ENCODE assay signal across 9 mouse cellular contexts in genomic region chr2:28415387-28416024, GRCm38 (mm10). TPM values are rescaled to one million over a fixed set of nuclear protein-coding genes. Genes with fewer than 3 reads are reported as not detected.
DNase-seq lines count a peak whose midpoint lies in the region; ATAC-seq and TF ChIP-seq lines count a peak whose summit lies in the region.
"Had no signal": no experiment of that assay in that cellular context is flagged by ENCODE, and none has a peak within 500 bp of the region (broad histone marks: within the 10 kb centered on the region; RNA-seq: fewer than 3 reads in every experiment).

No protein-coding gene starts in this region.

- H3K4me3 ChIP-seq in lung, embryonic 16.5 days (ENCODE audit: low read length), result no peak overlapping the region
- no peak overlapping the region for H3K4me3 ChIP-seq in cerebellum, adult 2 months (replicated peaks; ENCODE audit: insufficient read depth, low read depth, low read length)
- H3K4me3 ChIP-seq in heart, embryonic 12.5 days, result no peak overlapping the region
- no peak overlapping the region for H3K4me3 ChIP-seq in kidney, adult 2 months (ENCODE audit: insufficient read depth, low read depth, low read length)

- H3K4me2 ChIP-seq in lung, embryonic 16.5 days (ENCODE audit: low read depth, low read length), result no peak overlapping the region
- H3K4me2 ChIP-seq in heart, embryonic 12.5 days, result 0 out of 2 replicates have a peak overlapping the region, but pooled peaks have one; percentile 10

- H3K9ac ChIP-seq in lung, embryonic 16.5 days (ENCODE audit: low read length), result no peak overlapping the region
- H3K9ac ChIP-seq in heart, embryonic 12.5 days, result no peak overlapping the region

- no peak overlapping the region for H3K27ac ChIP-seq in lung, embryonic 16.5 days (ENCODE audit: low read length)
- H3K27ac ChIP-seq in cerebellum, adult 2 months (ENCODE audit: insufficient read depth, low read length), result peak overlapping the region; percentile 97
- H3K27ac ChIP-seq in heart, embryonic 12.5 days (ENCODE audit: poor library complexity, severe bottlenecking), result no peak overlapping the region
- H3K27ac ChIP-seq in kidney, adult 2 months (ENCODE audit: insufficient read depth, low read depth, low read length), result no peak overlapping the region

- no peaks in the 10 kb centered on the region for H3K9me3 ChIP-seq in lung, embryonic 16.5 days (ENCODE audit: control insufficient read depth, low read length)
- H3K9me3 ChIP-seq in heart, embryonic 12.5 days (replicated peaks), result no peaks in the 10 kb centered on the region

- TF ChIP-seq CTCF in cerebellum, adult 2 months (IDR thresholded peaks at IDR 0.05; ENCODE audit: borderline replicate concordance, insufficient read depth, low read depth, low read length), result no peak
- no peak for TF ChIP-seq CTCF in kidney, adult 2 months (conservative IDR thresholded peaks at IDR 0.05; ENCODE audit: insufficient read depth, insufficient read length, low read depth, low read length)

- 0 out of 2 replicates have a peak, but pooled peaks have one; percentile 9 for TF ChIP-seq POLR2A in cerebellum, adult 2 months (IDR thresholded peaks at IDR 0.05; ENCODE audit: borderline replicate concordance, insufficient read depth, low read length)
- TF ChIP-seq POLR2A in kidney, adult 2 months (IDR thresholded peaks at IDR 0.05; ENCODE audit: low read depth, low read length), result no peak

- no peaks in the 10 kb centered on the region for H3K27me3 ChIP-seq in lung, embryonic 16.5 days (ENCODE audit: control insufficient read depth, insufficient read depth, low read depth, low read length)
- no peaks in the 10 kb centered on the region for H3K27me3 ChIP-seq in cerebellum, adult 2 months (ENCODE audit: control insufficient read depth, insufficient read depth, low read length)
- peaks cover 30% of the 10 kb centered on the region for H3K27me3 ChIP-seq in heart, embryonic 12.5 days (replicated peaks)
- no peaks in the 10 kb centered on the region for H3K27me3 ChIP-seq in kidney, adult 2 months (replicated peaks; ENCODE audit: control insufficient read depth, insufficient read depth, low read length)

- peaks cover 9% of the 10 kb centered on the region for H3K4me1 ChIP-seq in lung, embryonic 16.5 days (replicated peaks; ENCODE audit: control insufficient read depth, insufficient read depth, low read length)
- peaks cover 59% of the 10 kb centered on the region for H3K4me1 ChIP-seq in cerebellum, adult 2 months (ENCODE audit: control insufficient read depth, insufficient read depth, low read length)
- H3K4me1 ChIP-seq in heart, embryonic 12.5 days (replicated peaks), result peaks cover 19% of the 10 kb centered on the region
- no peaks in the 10 kb centered on the region for H3K4me1 ChIP-seq in kidney, adult 2 months (ENCODE audit: control insufficient read depth, insufficient read depth, low read length)

- H3K36me3 ChIP-seq in lung, embryonic 16.5 days (ENCODE audit: control insufficient read depth, insufficient read depth, low read length), result no peaks in the 10 kb centered on the region
- H3K36me3 ChIP-seq in heart, embryonic 12.5 days, result no peaks in the 10 kb centered on the region
- no peaks in the 10 kb centered on the region for H3K36me3 ChIP-seq in kidney, adult 2 months (ENCODE audit: control insufficient read depth, insufficient read depth, low read length)

- ATAC-seq in lung, embryonic 16.5 days (ENCODE audit: low read depth), result peak; percentile 46
- peak; percentile 70 for ATAC-seq in heart, embryonic 12.5 days (ENCODE audit: insufficient number of reproducible peaks, low FRiP score)

- no peak for DNase-seq in lung, adult 18-20 months
- DNase-seq in cerebellum, adult 2 months, result peak; percentile 96 to 99
- peak; percentile 45 to 81 for DNase-seq in left cerebral cortex, adult 8-10 months (ENCODE audit: low spot score in 2 of 2)
- peak; percentile 82 for DNase-seq in right cerebral cortex, adult 18-20 months
- DNase-seq in spleen, adult 18-20 months, result no peak
- DNase-seq in kidney, adult 2 months, result no peak

- 36% methylated on average over 10 of the region's 10 CpGs for WGBS in lung, embryonic 16.5 days
- WGBS in cerebellum, adult 2 months, result 2% methylated on average over 10 of the region's 10 CpGs
- WGBS in heart, embryonic 12.5 days, result 43% methylated on average over 10 of the region's 10 CpGs
- WGBS in kidney, adult 2 months, result 57% methylated on average over 10 of the region's 10 CpGs

RNA-seq across cellular contexts. Expression of gene Ppp1r26, which starts 31.1 kb away (rescaled TPM):
- polyA plus RNA-seq in lung, embryonic 16.5 days (2015; fragmentation: Nextera tagmentation; extraction: Ambion mirVana), result 6.3 and 6.5 TPM in 2 replicates
- polyA plus RNA-seq in cerebellum, adult 2 months (2012; rRNA removed), result 11.5 and 12.4 TPM in 2 replicates
- 4.7 and 5.1 TPM in 2 replicates for polyA plus RNA-seq in heart, embryonic 12.5 days (2016; fragmentation: Nextera tagmentation; extraction: Ambion mirVana)
- total RNA-seq in left cerebral cortex, adult 8-10 months (2022), result 10 to 100 TPM; 23.4 to 29.3 (median 26.5) TPM
- 4.2 and 4.9 TPM in 2 replicates for polyA plus RNA-seq in kidney, adult 2 months (2012; rRNA removed)

RNA-seq across cellular contexts. Expression of gene 1700007K13Rik, which starts 50.6 kb away (rescaled TPM):
- 4.6 and 5.1 TPM in 2 replicates for polyA plus RNA-seq in lung, embryonic 16.5 days (2015; fragmentation: Nextera tagmentation; extraction: Ambion mirVana)
- polyA plus RNA-seq in cerebellum, adult 2 months (2012; rRNA removed), result 4.0 TPM in 2 replicates
- polyA plus RNA-seq in heart, embryonic 12.5 days (2016; fragmentation: Nextera tagmentation; extraction: Ambion mirVana), result 0.29 and 0.49 TPM in 2 replicates
- total RNA-seq in left cerebral cortex, adult 8-10 months (2022), result 1 to 10 TPM; 2.4 to 6.3 (median 3.1) TPM
- 0.86 and 1.3 TPM in 2 replicates for polyA plus RNA-seq in kidney, adult 2 months (2012; rRNA removed)
- total RNA-seq: hematopoietic stem cell, adult 5-6 weeks had no signal

RNA-seq across cellular contexts. Expression of gene Mrps2, which starts 52.4 kb away (rescaled TPM):
- 49.9 and 52.7 TPM in 2 replicates for polyA plus RNA-seq in lung, embryonic 16.5 days (2015; fragmentation: Nextera tagmentation; extraction: Ambion mirVana)
- polyA plus RNA-seq in cerebellum, adult 2 months (2012; rRNA removed), result 43.2 and 44.5 TPM in 2 replicates
- polyA plus RNA-seq in heart, embryonic 12.5 days (2016; fragmentation: Nextera tagmentation; extraction: Ambion mirVana), result 49.6 and 52.9 TPM in 2 replicates
- 10 to 100 TPM; 37.5 to 40.1 (median 38.5) TPM for total RNA-seq in left cerebral cortex, adult 8-10 months (2022)
- 65.7 and 72.7 TPM in 2 replicates for polyA plus RNA-seq in kidney, adult 2 months (2012; rRNA removed)

Comparison
In these comparisons a context has a peak if more than half of its experiments do, and no peak if none do; other contexts are left out.
1. DNase-seq: peak in cerebellum, adult 2 months (2 of 2), left cerebral cortex, adult 8-10 months (2 of 2) and right cerebral cortex, adult 18-20 months (single experiment); none in lung, adult 18-20 months (0 of 2), spleen, adult 18-20 months (0 of 2) and kidney, adult 2 months (single experiment).